Mouse (Mus musculus): ENCODE results near the gene Lmnb2.

DNA sequence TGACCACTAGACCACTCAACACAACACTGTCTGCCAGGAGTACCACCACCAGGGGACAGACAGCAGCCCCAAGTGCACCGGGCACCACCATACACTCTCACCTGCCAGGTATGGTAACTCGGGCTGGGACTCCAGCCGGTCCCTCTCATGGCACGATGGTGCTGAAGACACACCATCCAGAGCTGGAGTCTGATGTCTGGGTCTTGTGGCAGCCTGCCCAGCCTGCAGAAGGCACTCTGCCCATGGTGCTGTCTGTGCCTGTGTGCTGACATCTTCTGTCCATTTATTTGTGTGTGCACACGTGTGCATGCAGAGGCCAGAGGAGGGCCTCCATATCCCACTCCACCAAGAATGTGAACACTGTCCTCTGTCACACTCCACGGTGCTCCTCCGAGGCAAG lies 22.9 kb downstream of the Lmnb2 start:
- TF ChIP-seq CTCF (IDR thresholded peaks at IDR 0.05; ENCODE audit: low read depth) = no peak
- no peak for TF ChIP-seq EP300 (IDR thresholded peaks at IDR 0.05; ENCODE audit: low read depth)

All from liver, embryonic 14.5 days (tissue).